Mouse (Mus musculus): ENCODE measurements around the gene Colec11. TPM values are rescaled to one million over a fixed set of nuclear protein-coding genes. Genes with fewer than 3 reads are reported as not detected.

Colec11 gene
- polyA plus RNA-seq, 1 experiment from 2014 or later = 2.7 TPM

DNA sequence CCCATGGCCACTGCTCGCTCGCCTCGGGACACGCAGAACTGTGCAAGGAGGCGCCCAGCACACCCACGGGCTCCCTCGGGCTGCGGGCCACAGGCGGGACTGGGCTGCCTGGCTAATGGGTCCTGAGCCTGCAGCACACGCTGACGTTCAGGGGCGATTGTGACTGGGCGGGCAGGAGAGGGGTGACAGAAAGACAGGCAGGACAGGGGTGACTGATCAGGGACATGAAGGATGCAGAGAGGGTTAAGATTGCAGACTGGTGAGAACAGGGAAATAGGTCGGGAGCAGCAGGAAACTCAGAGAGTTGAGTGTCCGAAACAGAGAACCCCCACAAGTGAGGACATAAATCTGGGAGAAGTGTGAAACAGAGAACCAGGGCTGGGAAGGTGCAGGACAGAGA is 70.9 kb downstream of the Colec11 start, which contains the start of gene Dcdc2c:
Dcdc2c (minus strand) TSS at position 101 of the 400 bp plus-strand sequence.
- 62% methylated on average over 15 of the region's 15 CpGs for WGBS
- Histone ChIP-seq H3K4me1 (no peaks in the 10 kb centered on the region), H3K27ac (no peak within 1 kb of the TSS), H3K27me3 (no peaks in the 10 kb centered on the region; the same call in 1 of the 2 replicates), H3K4me3 (no peak within 1 kb of the TSS), H3K9ac (no peak within 1 kb of the TSS), H3K9me3 (no peaks in the 10 kb centered on the region), H3K36me3 (no peaks in the 10 kb centered on the region), H3K4me2 (no peak within 1 kb of the TSS)
- no peak for ATAC-seq (ENCODE audit: borderline replicate concordance, extremely low read depth, low FRiP score, low TSS enrichment)

DNA sequence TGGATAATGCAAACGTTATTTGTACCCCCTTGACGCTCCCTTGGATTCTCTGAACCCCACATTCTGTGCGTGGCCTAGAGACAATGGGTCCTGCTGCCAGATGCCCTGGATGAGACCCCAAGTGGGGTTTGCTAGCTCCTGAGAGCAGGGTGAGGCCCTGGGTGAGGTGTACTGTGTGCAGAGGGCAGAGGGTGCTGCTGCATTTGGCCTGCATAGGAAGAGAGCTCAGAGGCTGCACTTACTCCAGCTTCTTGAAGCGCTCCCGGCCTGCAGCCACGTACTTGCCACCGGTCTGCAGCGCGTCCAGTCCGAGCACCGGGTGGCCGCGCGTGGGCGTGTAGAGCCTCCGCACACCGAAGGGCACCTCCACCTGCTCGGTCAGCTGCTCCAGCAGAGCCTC is 71.4 kb downstream of the Colec11 start:
- Histone ChIP-seq H3K36me3 (no peaks in the 10 kb centered on the region), H3K4me3 (no peak overlapping the region), H3K27ac (no peak overlapping the region), H3K9ac (no peak overlapping the region), H3K9me3 (no peaks in the 10 kb centered on the region), H3K4me1 (no peaks in the 10 kb centered on the region), H3K4me2 (no peak overlapping the region), H3K27me3 (no peaks in the 10 kb centered on the region; the same call in 1 of the 2 replicates)
- WGBS = 66% methylated on average over 18 of the region's 18 CpGs
- ATAC-seq (ENCODE audit: borderline replicate concordance, extremely low read depth, low FRiP score, low TSS enrichment) = no peak

- ATAC-seq (ENCODE audit: borderline replicate concordance, extremely low read depth, low FRiP score, low TSS enrichment) = no peak
- no peaks in the 10 kb centered on the region for H3K36me3 ChIP-seq
- H3K4me1 ChIP-seq = no peaks in the 10 kb centered on the region
- no peak overlapping the region for H3K27ac ChIP-seq
- H3K4me3 ChIP-seq = no peak overlapping the region
- H3K27me3 ChIP-seq = no peaks in the 10 kb centered on the region; the same call in 1 of the 2 replicates
- no peak overlapping the region for H3K9ac ChIP-seq
- WGBS = 39% methylated on average over 4 of the region's 4 CpGs
- H3K9me3 ChIP-seq = no peaks in the 10 kb centered on the region
- H3K4me2 ChIP-seq = no peak overlapping the region
Measured at GRCm38 (mm10) chr12:28548887-28549286, 74.3 kb downstream of the Colec11 start.

Other genes starting within 250 kb of the Colec11 start
- gene Dcdc2c, start 71.0 kb downstream of the Colec11 start, polyA plus RNA-seq (2015; fragmentation: Nextera tagmentation; extraction: Ambion mirVana) = 0.24 TPM in 1 of 2 replicates, not detected in the other
- 0.10 TPM in 1 of 2 replicates, not detected in the other for gene Allc, start 40.9 kb downstream of the Colec11 start, polyA plus RNA-seq (2015; fragmentation: Nextera tagmentation; extraction: Ambion mirVana)
- gene Rps7, start 12.6 kb upstream of the Colec11 start, polyA plus RNA-seq (2015; fragmentation: Nextera tagmentation; extraction: Ambion mirVana) = 664 and 702 TPM in 2 replicates
- gene Rnaseh1, start 26.2 kb upstream of the Colec11 start, polyA plus RNA-seq (2015; fragmentation: Nextera tagmentation; extraction: Ambion mirVana) = 30.7 and 34.5 TPM in 2 replicates
- gene Adi1, start 51.9 kb upstream of the Colec11 start, polyA plus RNA-seq (2015; fragmentation: Nextera tagmentation; extraction: Ambion mirVana) = 87.9 and 88.1 TPM in 2 replicates
- gene Trappc12, start 127.1 kb upstream of the Colec11 start, polyA plus RNA-seq (2015; fragmentation: Nextera tagmentation; extraction: Ambion mirVana) = 38.3 and 41.5 TPM in 2 replicates
- 28.4 and 31.1 TPM in 2 replicates for gene Eipr1, start 128.4 kb upstream of the Colec11 start, polyA plus RNA-seq (2015; fragmentation: Nextera tagmentation; extraction: Ambion mirVana)

Measured in lung, embryonic 15.5 days (tissue).